Mouse (Mus musculus): ENCODE results near the gene Egfr. TPM values are rescaled to one million over a fixed set of nuclear protein-coding genes. Genes with fewer than 3 reads are reported as not detected.
A peak's percentile ranks its signal among the peaks of the same experiment; 100 is the strongest.

Egfr gene
- polyA plus RNA-seq, 1 experiment from 2014 or later: 5.4 TPM

GRCm38 (mm10) chr11:16950976-16951760, 199.2 kb downstream of the Egfr start, which contains the start of gene Fbxo48:
Gene Fbxo48 (plus strand): TSS chr11:16951375.
- peak within 1 kb of the TSS; percentile 70 for H3K4me3 ChIP-seq (ENCODE audit: low read length)
- ATAC-seq (ENCODE audit: low read depth): peak; percentile 99
- under 1% methylated on average over 38 of the region's 38 CpGs for WGBS
- peak within 1 kb of the TSS; percentile 55 for H3K27ac ChIP-seq (ENCODE audit: low read length)
- peak within 1 kb of the TSS; percentile 86 for H3K9ac ChIP-seq (ENCODE audit: low read length)
- H3K9me3 ChIP-seq (ENCODE audit: control insufficient read depth, low read length): no peaks in the 10 kb centered on the region
- H3K4me2 ChIP-seq (ENCODE audit: low read depth, low read length): peak within 1 kb of the TSS; percentile 92
- peaks cover 15% of the 10 kb centered on the region for H3K4me1 ChIP-seq (replicated peaks; ENCODE audit: control insufficient read depth, insufficient read depth, low read length)
- H3K27me3 ChIP-seq (ENCODE audit: control insufficient read depth, insufficient read depth, low read depth, low read length): no peaks in the 10 kb centered on the region
- H3K36me3 ChIP-seq (ENCODE audit: control insufficient read depth, insufficient read depth, low read length): no peaks in the 10 kb centered on the region

GRCm38 (mm10) chr11:16951761-16952010, 199.7 kb downstream of the Egfr start:
- Histone ChIP-seq H3K27ac (ENCODE audit: low read length) (peak overlapping the region; percentile 55), H3K4me3 (ENCODE audit: low read length) (peak overlapping the region; percentile 70), H3K9ac (ENCODE audit: low read length) (peak overlapping the region; percentile 86), H3K9me3 (ENCODE audit: control insufficient read depth, low read length) (no peaks in the 10 kb centered on the region), H3K36me3 (ENCODE audit: control insufficient read depth, insufficient read depth, low read length) (no peaks in the 10 kb centered on the region), H3K4me1 (replicated peaks; ENCODE audit: control insufficient read depth, insufficient read depth, low read length) (peaks cover 15% of the 10 kb centered on the region), H3K4me2 (ENCODE audit: low read depth, low read length) (peak overlapping the region; percentile 92), H3K27me3 (ENCODE audit: control insufficient read depth, insufficient read depth, low read depth, low read length) (no peaks in the 10 kb centered on the region)
- ATAC-seq (ENCODE audit: low read depth): no peak
- 3% methylated on average over 9 of the region's 9 CpGs for WGBS

GRCm38 (mm10) chr11:16956115-16956862, 204.3 kb downstream of the Egfr start:
- no peaks in the 10 kb centered on the region for H3K27me3 ChIP-seq (ENCODE audit: control insufficient read depth, insufficient read depth, low read depth, low read length)
- no peak overlapping the region for H3K27ac ChIP-seq (ENCODE audit: low read length)
- H3K9me3 ChIP-seq (ENCODE audit: control insufficient read depth, low read length): no peaks in the 10 kb centered on the region
- peaks cover 8% of the 10 kb centered on the region; the same call in 1 of the 2 replicates for H3K4me1 ChIP-seq (replicated peaks; ENCODE audit: control insufficient read depth, insufficient read depth, low read length)
- no peak for ATAC-seq (ENCODE audit: low read depth)
- H3K9ac ChIP-seq (ENCODE audit: low read length): no peak overlapping the region
- no peaks in the 10 kb centered on the region for H3K36me3 ChIP-seq (ENCODE audit: control insufficient read depth, insufficient read depth, low read length)
- no peak overlapping the region for H3K4me2 ChIP-seq (ENCODE audit: low read depth, low read length)
- 83% methylated on average over 6 of the region's 6 CpGs for WGBS
- no peak overlapping the region for H3K4me3 ChIP-seq (ENCODE audit: low read length)

GRCm38 (mm10) chr11:16957030-16957429, 205.0 kb downstream of the Egfr start:
- Histone ChIP-seq H3K4me1 (replicated peaks; ENCODE audit: control insufficient read depth, insufficient read depth, low read length) (peaks cover 4% of the 10 kb centered on the region; the same call in 1 of the 2 replicates), H3K27me3 (ENCODE audit: control insufficient read depth, insufficient read depth, low read depth, low read length) (no peaks in the 10 kb centered on the region), H3K4me2 (ENCODE audit: low read depth, low read length) (no peak overlapping the region), H3K4me3 (ENCODE audit: low read length) (no peak overlapping the region), H3K9me3 (ENCODE audit: control insufficient read depth, low read length) (no peaks in the 10 kb centered on the region), H3K36me3 (ENCODE audit: control insufficient read depth, insufficient read depth, low read length) (no peaks in the 10 kb centered on the region), H3K9ac (ENCODE audit: low read length) (no peak overlapping the region), H3K27ac (ENCODE audit: low read length) (no peak overlapping the region)
- ATAC-seq (ENCODE audit: low read depth): no peak
- WGBS: 89% methylated on average over 6 of the region's 6 CpGs

GRCm38 (mm10) chr11:16958520-16958919, 206.5 kb downstream of the Egfr start:
- no peak overlapping the region for H3K4me3 ChIP-seq (ENCODE audit: low read length)
- no peak overlapping the region for H3K4me2 ChIP-seq (ENCODE audit: low read depth, low read length)
- H3K36me3 ChIP-seq (ENCODE audit: control insufficient read depth, insufficient read depth, low read length): no peaks in the 10 kb centered on the region
- H3K9me3 ChIP-seq (ENCODE audit: control insufficient read depth, low read length): no peaks in the 10 kb centered on the region
- H3K9ac ChIP-seq (ENCODE audit: low read length): no peak overlapping the region
- 78% methylated on average over 1 of the region's 1 CpGs for WGBS
- no peak overlapping the region for H3K27ac ChIP-seq (ENCODE audit: low read length)
- no peaks in the 10 kb centered on the region for H3K4me1 ChIP-seq (replicated peaks; ENCODE audit: control insufficient read depth, insufficient read depth, low read length)
- H3K27me3 ChIP-seq (ENCODE audit: control insufficient read depth, insufficient read depth, low read depth, low read length): no peaks in the 10 kb centered on the region
- no peak for ATAC-seq (ENCODE audit: low read depth)

Other genes starting within 250 kb of the Egfr start
- gene Sec61g, start 243.7 kb upstream of the Egfr start, polyA plus RNA-seq (2015; fragmentation: Nextera tagmentation; extraction: Ambion mirVana): 36.2 and 37.5 TPM in 2 replicates
- gene Fbxo48, start 199.2 kb downstream of the Egfr start, polyA plus RNA-seq (2015; fragmentation: Nextera tagmentation; extraction: Ambion mirVana): 1.4 TPM in 2 replicates

Data from lung, embryonic 16.5 days (tissue).